In genomic region chr15:8325629-8326028, GRCm38 (mm10) we compare ENCODE assay signal across 31 mouse cellular contexts.
"Had no signal": no experiment of that assay in that cellular context is flagged by ENCODE, and none has a peak within 500 bp of the region (broad histone marks: within the 10 kb centered on the region; RNA-seq: fewer than 3 reads in every experiment).

No protein-coding gene starts in this region.

- H3K4me2 ChIP-seq: limb, embryonic 12.5 days; limb, embryonic 13.5 days; limb, embryonic 15.5 days; liver, embryonic 11.5 days; liver, embryonic 12.5 days; liver, embryonic 13.5 days; liver, embryonic 15.5 days; lung, embryonic 14.5 days; lung, embryonic 15.5 days; midbrain, embryonic 11.5 days; midbrain, embryonic 12.5 days; midbrain, embryonic 13.5 days; midbrain, embryonic 15.5 days; neural tube, embryonic 12.5 days; neural tube, embryonic 13.5 days had no signal

- H3K4me1 ChIP-seq: limb, embryonic 10.5 days; limb, embryonic 12.5 days; limb, embryonic 13.5 days; limb, embryonic 15.5 days; liver, embryonic 15.5 days; lung, embryonic 15.5 days; megakaryocyte, embryonic 14.5 days; midbrain, embryonic 10.5 days; midbrain, embryonic 12.5 days; midbrain, embryonic 13.5 days; midbrain, embryonic 15.5 days; neural tube, embryonic 12.5 days; neural tube, embryonic 13.5 days had no signal

- H3K9me3 ChIP-seq: limb, embryonic 10.5 days; limb, embryonic 12.5 days; limb, embryonic 13.5 days; limb, embryonic 15.5 days; liver, embryonic 12.5 days; liver, embryonic 13.5 days; liver, embryonic 15.5 days; lung, embryonic 15.5 days; megakaryocyte, embryonic 14.5 days; midbrain, embryonic 10.5 days; midbrain, embryonic 12.5 days; midbrain, embryonic 13.5 days; midbrain, embryonic 15.5 days; neural tube, embryonic 12.5 days; neural tube, embryonic 13.5 days had no signal

- H3K27ac ChIP-seq: left cerebral cortex, adult 2 months; limb, embryonic 10.5 days; limb, embryonic 12.5 days; limb, embryonic 13.5 days; limb, embryonic 15.5 days; liver, embryonic 12.5 days; liver, embryonic 13.5 days; liver, embryonic 15.5 days; lung, embryonic 15.5 days; macrophage; midbrain, embryonic 10.5 days; midbrain, embryonic 12.5 days; midbrain, embryonic 13.5 days; midbrain, embryonic 15.5 days; neural tube, embryonic 12.5 days; neural tube, embryonic 13.5 days had no signal

- H3K27me3 ChIP-seq: limb, embryonic 12.5 days; limb, embryonic 13.5 days; limb, embryonic 15.5 days; liver, embryonic 12.5 days; liver, embryonic 13.5 days; liver, embryonic 15.5 days; lung, embryonic 15.5 days; megakaryocyte, embryonic 14.5 days; midbrain, embryonic 12.5 days; midbrain, embryonic 13.5 days; midbrain, embryonic 15.5 days; neural tube, embryonic 12.5 days; neural tube, embryonic 13.5 days had no signal

- ATAC-seq: liver, embryonic 12.5 days; liver, postnatal 0 days; lung, postnatal 0 days; midbrain, embryonic 13.5 days; midbrain, embryonic 15.5 days; midbrain, embryonic 16.5 days had no signal

- H3K4me3 ChIP-seq: left cerebral cortex, adult 2 months; limb, embryonic 10.5 days; limb, embryonic 12.5 days; limb, embryonic 13.5 days; limb, embryonic 15.5 days; liver, embryonic 12.5 days; liver, embryonic 13.5 days; liver, embryonic 15.5 days; lung, embryonic 15.5 days; megakaryocyte, embryonic 14.5 days; midbrain, embryonic 10.5 days; midbrain, embryonic 12.5 days; midbrain, embryonic 13.5 days; midbrain, embryonic 15.5 days; myocyte; neural tube, embryonic 12.5 days; neural tube, embryonic 13.5 days had no signal

- DNase-seq: left cerebral cortex, postnatal 4 days; liver, embryonic 13.5 days; liver, postnatal 0 days; lung, adult 18-20 months; lung, adult 2 months; lung, embryonic 14.5 days; lung, postnatal 10 days; lung, postnatal 14 days; lung, postnatal 36 days; lung, postnatal 4 days had no signal

- H3K9ac ChIP-seq: limb, embryonic 12.5 days; limb, embryonic 13.5 days; limb, embryonic 15.5 days; liver, embryonic 12.5 days; liver, embryonic 13.5 days; liver, embryonic 15.5 days; liver, postnatal 0 days; lung, embryonic 14.5 days; lung, embryonic 15.5 days; midbrain, embryonic 12.5 days; midbrain, embryonic 13.5 days; midbrain, embryonic 15.5 days; neural tube, embryonic 12.5 days; neural tube, embryonic 13.5 days had no signal
